Mouse (Mus musculus) heart, postnatal 14 days (tissue): ENCODE measurements around the gene Ick. TPM values are rescaled to one million over a fixed set of nuclear protein-coding genes. Genes with fewer than 3 reads are reported as not detected.

Experiments
- DNase-seq, 2 experiments: peaks; one replicate each; pipeline ENCODE4 v3.0.0; 2021 to 2022
- intact Hi-C: fragments of 180-260 bp; cut with DNase I; formaldehyde crosslinking; loops from one replicate; pipeline ENCODE4 v1.15.1; 2025
- total RNA-seq, 2 experiments: library from RNA; stranded (reverse); gene quantifications; 2 replicates each; pipeline ENCODE4 v1.2.3; 2021

The Ick gene
- total RNA-seq, 2 experiments from 2014 or later: 16.2 to 16.6 TPM

- intact Hi-C loops: loop anchor here (10.0 kb wide), 1 partner anchor 343 kb away; the partner anchor contains the start of genes Cgas, Gm17324 and Mto1
- DNase-seq: no peak
Observed at GRCm38 (mm10) chr9:78101431-78101830, 7.6 kb upstream of the Ick start.

GRCm38 (mm10) chr9:78103965-78104560, 4.9 kb upstream of the Ick start:
- intact Hi-C loops: loop anchor here (10.0 kb wide), 1 partner anchor 341 kb away; the partner anchor contains the start of genes Cgas, Gm17324 and Mto1
- no peak for DNase-seq

GRCm38 (mm10) chr9:78104973-78105372, 4.0 kb upstream of the Ick start:
- no peak for DNase-seq
- intact Hi-C loops: loop anchor here (10.0 kb wide), 1 partner anchor 340 kb away; the partner anchor contains the start of genes Cgas, Gm17324 and Mto1

GRCm38 (mm10) chr9:78105501-78105932, 3.5 kb upstream of the Ick start:
- DNase-seq: no peak
- intact Hi-C loops: loop anchor here (10.0 kb wide), 1 partner anchor 339 kb away; the partner anchor contains the start of genes Cgas, Gm17324 and Mto1

- DNase-seq: no peak
- intact Hi-C loops: loop anchor here (10.0 kb wide), 1 partner anchor 338 kb away; the partner anchor contains the start of genes Cgas, Gm17324 and Mto1
Observed at GRCm38 (mm10) chr9:78106821-78107220, 2.2 kb upstream of the Ick start.

- intact Hi-C loops: loop anchor here (10.0 kb wide), 1 partner anchor 337 kb away; the partner anchor contains the start of genes Cgas, Gm17324 and Mto1
- DNase-seq: no peak
Observed at GRCm38 (mm10) chr9:78107582-78107911, 1.4 kb upstream of the Ick start.

- intact Hi-C loops: loop anchor here (10.0 kb wide), 1 partner anchor 337 kb away; the partner anchor contains the start of genes Cgas, Gm17324 and Mto1
- DNase-seq: peak; percentile 88 to 92
Observed at GRCm38 (mm10) chr9:78107912-78108795, 838 bp upstream of the Ick start.

- intact Hi-C loops: loop anchor here (5.0 to 10.0 kb wide), 3 partner anchors 83 to 335 kb away; partner anchors contain the start of genes Cgas, Elovl5, Gm17324 and Mto1
- no peak for DNase-seq
Observed at GRCm38 (mm10) chr9:78109656-78110055, 664 bp downstream of the Ick start.

- intact Hi-C loops: loop anchor here (5.0 kb wide), 2 partner anchors 81 to 194 kb away; partner anchors contain the start of gene Elovl5
- DNase-seq: no peak
Observed at GRCm38 (mm10) chr9:78111456-78111855, 2.5 kb downstream of the Ick start.

GRCm38 (mm10) chr9:78112770-78113537, 4.0 kb downstream of the Ick start:
- intact Hi-C loops: loop anchor here (1.0 to 5.0 kb wide), 3 partner anchors 41 to 196 kb away; partner anchors contain the start of gene Elovl5

GRCm38 (mm10) chr9:78113538-78113885, 4.5 kb downstream of the Ick start:
- intact Hi-C loops: loop anchor here (1.0 to 5.0 kb wide), 3 partner anchors 41 to 196 kb away; partner anchors contain the start of gene Elovl5
- DNase-seq: no peak

More at GRCm38 (mm10) chr9:78112770-78113537, 4.0 kb downstream of the Ick start:
- DNase-seq: peak; percentile 95 to 97

- peak in 1 of 2 experiments; percentile 27 for DNase-seq
- intact Hi-C loops: no loop called here
Observed at GRCm38 (mm10) chr9:78115746-78116145, 6.8 kb downstream of the Ick start.

GRCm38 (mm10) chr9:78117690-78118089, 8.7 kb downstream of the Ick start:
- DNase-seq: no peak
- intact Hi-C loops: no loop called here

- intact Hi-C loops: no loop called here
- no peak for DNase-seq
Observed at GRCm38 (mm10) chr9:78121358-78121757, 12.4 kb downstream of the Ick start.

- intact Hi-C loops: no loop called here
- DNase-seq: no peak
Observed at GRCm38 (mm10) chr9:78121985-78122384, 13.0 kb downstream of the Ick start.

- intact Hi-C loops: no loop called here
- no peak for DNase-seq
Observed at GRCm38 (mm10) chr9:78122939-78123712, 14.1 kb downstream of the Ick start.

- intact Hi-C loops: no loop called here
- DNase-seq: no peak
Observed at GRCm38 (mm10) chr9:78124297-78124696, 15.3 kb downstream of the Ick start.

- no peak for DNase-seq
- intact Hi-C loops: no loop called here
Observed at GRCm38 (mm10) chr9:78126007-78126406, 17.0 kb downstream of the Ick start.

GRCm38 (mm10) chr9:78126643-78127042, 17.7 kb downstream of the Ick start:
- intact Hi-C loops: no loop called here
- DNase-seq: no peak
